Mouse (Mus musculus): ENCODE data around the gene E130309D02Rik. TPM values are rescaled to one million over a fixed set of nuclear protein-coding genes. Genes with fewer than 3 reads are reported as not detected.

Gene E130309D02Rik
- 32.6 TPM for total RNA-seq (2023)

DNA sequence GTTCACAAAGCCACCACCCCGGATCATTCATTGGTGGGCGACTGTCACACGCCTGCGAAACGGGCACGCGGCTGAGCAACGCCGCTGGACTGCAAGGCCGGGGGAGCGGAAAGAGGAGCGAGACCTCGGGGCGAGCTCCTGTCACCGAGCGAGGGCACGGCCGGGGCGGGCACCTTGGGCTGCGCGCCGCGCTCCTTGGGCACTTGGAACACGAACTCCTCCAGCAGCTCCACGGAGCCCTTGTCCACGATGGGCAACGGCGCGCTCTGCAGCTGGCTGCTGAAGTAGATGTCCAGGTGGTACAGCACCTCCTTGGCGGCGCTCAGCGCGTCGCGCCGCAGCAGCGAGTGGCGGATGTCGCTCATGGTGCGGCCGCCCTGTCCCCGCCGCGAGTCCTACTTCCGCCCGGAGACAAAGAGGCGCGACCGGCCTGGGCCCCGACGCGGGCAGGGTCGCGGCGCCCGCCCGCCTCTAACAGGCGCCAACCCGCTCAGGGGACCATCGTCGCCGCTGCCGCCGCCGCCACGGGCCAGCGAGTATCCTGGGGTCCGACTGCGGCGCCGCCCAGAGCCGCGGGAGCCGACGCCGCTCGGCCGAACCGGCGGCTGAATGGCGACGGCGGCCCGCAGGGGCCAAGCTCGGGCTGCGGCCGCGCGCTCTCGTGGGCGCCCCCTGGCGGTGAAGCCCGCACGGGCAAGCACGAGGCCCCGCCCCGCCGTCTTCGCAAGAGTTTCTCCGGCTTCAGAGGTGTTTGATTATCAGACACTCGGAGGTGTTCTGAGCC, at the start of gene E130309D02Rik:
E130309D02Rik (minus strand) TSS at position 631 of the 784 bp plus-strand sequence.

DNA sequence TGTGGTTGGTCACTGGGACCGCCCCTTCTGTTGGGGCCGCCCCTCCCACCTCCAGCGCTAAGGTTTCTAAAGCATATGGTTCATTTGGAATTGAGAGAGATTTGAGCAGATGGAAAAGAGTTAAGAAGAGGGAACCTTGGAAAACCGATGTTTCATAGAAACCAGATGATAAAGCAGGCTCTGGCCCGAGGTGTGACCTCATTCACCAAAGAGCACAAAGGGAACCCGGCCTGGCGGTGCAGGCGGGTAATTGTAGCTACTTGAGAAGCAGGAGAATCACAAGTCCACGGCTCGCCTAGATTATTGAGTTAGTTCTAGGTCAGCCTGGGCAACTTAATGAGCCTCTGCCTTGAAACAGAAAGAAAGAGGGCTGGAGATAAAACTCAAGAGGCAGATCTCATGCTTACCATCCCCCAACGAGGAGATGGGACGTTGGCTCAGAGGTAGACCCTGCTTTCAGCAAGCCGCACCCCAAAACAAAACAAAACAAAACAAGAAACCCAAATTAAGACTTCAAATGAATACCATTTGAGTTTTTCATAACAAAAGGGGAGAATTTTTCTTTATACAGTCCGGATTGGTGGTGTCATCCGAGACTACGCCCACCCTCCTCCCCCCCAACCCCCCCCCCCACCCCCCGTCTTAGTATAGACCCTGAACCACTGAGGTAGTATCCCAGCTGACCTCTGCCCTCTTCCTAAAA, 41.7 kb upstream of the E130309D02Rik start, which contains the start of gene Grid2ip:
Grid2ip (plus strand) TSS at position 653 of the 703 bp plus-strand sequence.

DNA sequence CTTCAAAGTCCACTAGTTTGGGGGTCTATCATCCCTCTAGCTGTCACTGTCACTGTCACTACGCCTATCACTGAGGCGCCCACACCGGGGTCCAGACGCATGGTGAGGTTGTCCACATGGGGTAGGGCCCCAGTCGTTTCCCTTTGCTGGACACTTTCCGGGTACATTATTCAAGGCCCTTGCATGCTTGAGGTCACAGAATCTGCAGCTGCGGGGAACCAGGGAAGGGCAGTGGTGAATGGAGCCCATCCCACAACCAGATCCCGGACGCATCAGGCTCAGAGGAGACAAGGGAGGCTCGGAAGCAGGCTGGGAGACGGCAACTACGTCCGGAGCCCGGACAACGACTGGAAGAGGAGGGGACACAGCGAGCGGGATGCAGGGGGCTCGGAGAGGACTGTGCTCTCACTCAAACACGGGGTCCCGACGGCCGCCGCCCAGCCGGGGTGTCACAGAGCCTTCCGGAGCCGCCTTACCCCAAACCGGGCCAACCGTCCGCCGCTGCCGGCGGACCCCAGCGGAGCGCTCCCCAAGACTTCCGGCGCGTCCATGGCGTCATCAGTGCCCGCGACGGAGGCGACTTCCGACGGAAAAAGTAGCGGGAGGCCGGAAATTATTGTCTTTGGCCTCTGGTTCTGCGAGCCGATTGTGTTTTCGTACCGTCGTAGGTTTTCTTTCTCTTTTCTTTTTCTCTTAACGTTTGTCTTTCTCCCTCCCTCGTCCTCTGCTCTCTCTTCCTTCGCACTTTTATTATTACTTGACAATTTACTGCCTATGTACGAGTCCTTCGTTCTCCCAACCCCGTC, 13.7 kb upstream of the E130309D02Rik start, which contains the start of gene Zdhhc4:
Zdhhc4 (minus strand) TSS at position 567 of the 806 bp plus-strand sequence.

DNA sequence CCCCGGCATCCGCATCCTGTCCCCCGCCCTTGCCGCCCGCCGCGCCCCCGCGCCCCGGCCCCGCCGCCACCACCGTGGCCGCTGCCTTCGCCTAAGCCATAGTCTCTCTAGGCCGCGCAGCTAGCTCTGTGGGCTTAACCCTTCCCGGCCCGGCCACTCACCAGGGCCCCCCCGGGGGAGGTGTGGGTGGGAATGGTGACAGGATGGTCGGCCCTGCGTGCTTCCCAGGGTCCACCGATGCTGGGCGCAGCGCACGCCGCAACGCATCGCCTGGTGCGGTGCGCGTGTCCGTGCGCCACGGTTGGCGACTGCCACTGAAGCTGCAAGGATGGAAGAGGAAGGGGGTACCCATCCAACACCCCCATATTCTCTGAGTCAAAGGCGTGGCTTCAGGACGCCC, 21.8 kb downstream of the E130309D02Rik start, which contains the start of gene Zfp853:
Zfp853 (minus strand) TSS at position 220 of the 400 bp plus-strand sequence.

DNA sequence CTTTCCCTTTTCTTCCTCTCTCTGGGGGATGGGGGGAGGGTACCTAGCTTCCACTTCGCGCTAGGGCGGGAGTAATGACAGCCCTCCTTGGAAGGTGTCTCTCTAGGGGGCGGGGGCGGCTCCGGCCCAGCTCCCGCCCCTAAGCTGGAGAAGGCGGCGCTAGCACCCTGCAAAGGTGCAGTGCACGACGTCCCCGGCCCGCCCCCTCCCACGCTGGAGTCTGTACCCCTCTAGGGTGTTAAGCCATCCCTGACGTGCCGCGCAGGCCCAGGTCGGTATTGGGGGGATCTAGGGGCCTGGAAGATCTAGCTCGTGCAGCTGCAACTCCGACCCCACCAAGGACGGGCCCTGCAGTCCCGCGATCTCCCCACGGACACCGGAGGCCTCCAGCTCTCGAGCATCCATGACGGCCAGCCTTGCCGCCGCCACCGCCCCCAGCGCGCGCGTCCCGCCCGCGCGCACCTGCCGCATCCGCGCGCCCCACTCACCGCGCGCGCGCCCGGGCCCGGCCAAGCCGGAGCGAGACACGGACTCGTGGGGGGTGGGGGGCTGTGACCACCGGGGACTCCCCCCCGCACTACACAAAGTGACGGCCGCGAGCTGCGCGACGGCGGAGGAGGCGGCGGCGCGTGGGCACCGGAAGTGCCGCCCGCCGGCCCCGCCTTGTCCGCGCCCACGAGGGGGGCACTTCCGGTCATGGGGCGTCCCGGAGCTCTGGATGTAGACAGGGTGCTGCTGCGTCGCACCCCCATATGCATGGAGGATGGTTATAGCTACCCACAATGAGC, 45.6 kb downstream of the E130309D02Rik start, which contains the start of gene Zfp316:
Zfp316 (minus strand) TSS at position 660 of the 788 bp plus-strand sequence.

Other genes starting within 250 kb of the E130309D02Rik start
- gene Rnf216, start 202.4 kb downstream of the E130309D02Rik start, total RNA-seq (2023) = 9.7 TPM
- 0.31 TPM for gene Olfr718-ps1, start 167.8 kb downstream of the E130309D02Rik start, total RNA-seq (2023)
- gene Rbak, start 134.6 kb downstream of the E130309D02Rik start, total RNA-seq (2023) = 10.6 TPM
- not detected for gene Spdye4b, start 134.3 kb downstream of the E130309D02Rik start, total RNA-seq (2023)
- gene Spdye4a, start 88.5 kb downstream of the E130309D02Rik start, total RNA-seq (2023) = not detected
- gene Zfp12, start 80.2 kb downstream of the E130309D02Rik start, total RNA-seq (2023) = 30.6 TPM
- 2.0 TPM for gene Zfp316, start 45.3 kb downstream of the E130309D02Rik start, total RNA-seq (2023)
- 0.46 TPM for gene Zfp853, start 21.7 kb downstream of the E130309D02Rik start, total RNA-seq (2023)
- gene Zdhhc4, start 13.9 kb upstream of the E130309D02Rik start, total RNA-seq (2023) = 62.1 TPM
- not detected for gene Grid2ip, start 42.0 kb upstream of the E130309D02Rik start, total RNA-seq (2023)
- gene Kdelr2, start 88.5 kb upstream of the E130309D02Rik start, total RNA-seq (2023) = 27.3 TPM
- gene Daglb, start 149.2 kb upstream of the E130309D02Rik start, total RNA-seq (2023) = 9.5 TPM
- 246 TPM for gene Rac1, start 212.7 kb upstream of the E130309D02Rik start, total RNA-seq (2023)

Data from CD8-positive naive resting alpha-beta T cell, adult 57 days (primary cell).